Mouse (Mus musculus): ENCODE data around the gene Fra10ac1. TPM values are rescaled to one million over a fixed set of nuclear protein-coding genes. Genes with fewer than 3 reads are reported as not detected.

Gene Fra10ac1
- polyA plus RNA-seq, 1 experiment: 2.2 TPM

- H3K36me3 ChIP-seq (ENCODE audit: control insufficient read depth, insufficient read depth, low read length): no peaks in the 10 kb centered on the region
- no peak overlapping the region for H3K4me3 ChIP-seq (ENCODE audit: low read depth, low read length)
- 27% methylated on average over 8 of the region's 8 CpGs for WGBS
- no peaks in the 10 kb centered on the region; the same call in 1 of the 2 replicates for H3K4me1 ChIP-seq (ENCODE audit: control insufficient read depth, insufficient read depth, insufficient read length, low read length)
- H3K27ac ChIP-seq (ENCODE audit: insufficient read depth, low read depth, low read length): no peak overlapping the region
- TF ChIP-seq POLR2A (IDR thresholded peaks at IDR 0.05; ENCODE audit: low read depth, low read length): no peak
- no peak for TF ChIP-seq CTCF (IDR thresholded peaks at IDR 0.05; ENCODE audit: extremely low read depth, insufficient read length, insufficient replicate concordance, low read depth, low read length)
- H3K27me3 ChIP-seq (ENCODE audit: control insufficient read depth, insufficient read depth, low read length): no peaks in the 10 kb centered on the region
Observed at GRCm38 (mm10) chr19:38232087-38232486, 8.1 kb upstream of the Fra10ac1 start.

- H3K4me1 ChIP-seq (ENCODE audit: control insufficient read depth, insufficient read depth, insufficient read length, low read length): peaks cover 2% of the 10 kb centered on the region; the same call in 1 of the 2 replicates
- H3K27ac ChIP-seq (ENCODE audit: insufficient read depth, low read depth, low read length): no peak overlapping the region
- no peak for TF ChIP-seq POLR2A (IDR thresholded peaks at IDR 0.05; ENCODE audit: low read depth, low read length)
- no peak for TF ChIP-seq CTCF (IDR thresholded peaks at IDR 0.05; ENCODE audit: extremely low read depth, insufficient read length, insufficient replicate concordance, low read depth, low read length)
- H3K27me3 ChIP-seq (ENCODE audit: control insufficient read depth, insufficient read depth, low read length): no peaks in the 10 kb centered on the region
- WGBS: 54% methylated on average over 2 of the region's 2 CpGs
- no peaks in the 10 kb centered on the region for H3K36me3 ChIP-seq (ENCODE audit: control insufficient read depth, insufficient read depth, low read length)
- no peak overlapping the region for H3K4me3 ChIP-seq (ENCODE audit: low read depth, low read length)
Observed at GRCm38 (mm10) chr19:38228699-38229098, 4.7 kb upstream of the Fra10ac1 start.

GRCm38 (mm10) chr19:38224685-38225060, 717 bp upstream of the Fra10ac1 start:
- Histone ChIP-seq H3K4me3 (ENCODE audit: low read depth, low read length) (peak overlapping the region; percentile 99), H3K27me3 (ENCODE audit: control insufficient read depth, insufficient read depth, low read length) (no peaks in the 10 kb centered on the region), H3K36me3 (ENCODE audit: control insufficient read depth, insufficient read depth, low read length) (no peaks in the 10 kb centered on the region), H3K4me1 (ENCODE audit: control insufficient read depth, insufficient read depth, insufficient read length, low read length) (peaks cover 5% of the 10 kb centered on the region; the same call in 1 of the 2 replicates), H3K27ac (ENCODE audit: insufficient read depth, low read depth, low read length) (no peak overlapping the region)
- TF ChIP-seq CTCF (IDR thresholded peaks at IDR 0.05; ENCODE audit: extremely low read depth, insufficient read length, insufficient replicate concordance, low read depth, low read length): no peak
- WGBS: 11% methylated on average over 9 of the region's 9 CpGs

- H3K4me3 ChIP-seq (ENCODE audit: low read depth, low read length): peak overlapping the region; percentile 99
- no peaks in the 10 kb centered on the region for H3K27me3 ChIP-seq (ENCODE audit: control insufficient read depth, insufficient read depth, low read length)
- TF ChIP-seq CTCF (IDR thresholded peaks at IDR 0.05; ENCODE audit: extremely low read depth, insufficient read length, insufficient replicate concordance, low read depth, low read length) (no peak), POLR2A (IDR thresholded peaks at IDR 0.05; ENCODE audit: low read depth, low read length) (no peak)
- H3K36me3 ChIP-seq (ENCODE audit: control insufficient read depth, insufficient read depth, low read length): peaks cover 4% of the 10 kb centered on the region; the same call in 1 of the 2 replicates
- peaks cover 5% of the 10 kb centered on the region; the same call in 1 of the 2 replicates for H3K4me1 ChIP-seq (ENCODE audit: control insufficient read depth, insufficient read depth, insufficient read length, low read length)
- 4% methylated on average over 12 of the region's 12 CpGs for WGBS
- H3K27ac ChIP-seq (ENCODE audit: insufficient read depth, low read depth, low read length): peak overlapping the region; percentile 90
Observed at GRCm38 (mm10) chr19:38223356-38223904, 526 bp downstream of the Fra10ac1 start.

- Histone ChIP-seq H3K4me3 (ENCODE audit: low read depth, low read length) (no peak overlapping the region), H3K27me3 (ENCODE audit: control insufficient read depth, insufficient read depth, low read length) (no peaks in the 10 kb centered on the region)
- 100% methylated on average over 3 of the region's 3 CpGs for whole genome bisulfite sequencing
Observed at GRCm38 (mm10) chr19:38217696-38218095, 6.3 kb downstream of the Fra10ac1 start.

GRCm38 (mm10) chr19:38206669-38207068, 17.3 kb downstream of the Fra10ac1 start:
- WGBS: 66% methylated on average over 9 of the region's 9 CpGs

More at GRCm38 (mm10) chr19:38217696-38218095, 6.3 kb downstream of the Fra10ac1 start:
- TF ChIP-seq POLR2A (IDR thresholded peaks at IDR 0.05; ENCODE audit: low read depth, low read length): no peak
- TF ChIP-seq CTCF (IDR thresholded peaks at IDR 0.05; ENCODE audit: extremely low read depth, insufficient read length, insufficient replicate concordance, low read depth, low read length): no peak
- Histone ChIP-seq H3K27ac (ENCODE audit: insufficient read depth, low read depth, low read length) (no peak overlapping the region), H3K36me3 (ENCODE audit: control insufficient read depth, insufficient read depth, low read length) (peaks cover 19% of the 10 kb centered on the region), H3K4me1 (ENCODE audit: control insufficient read depth, insufficient read depth, insufficient read length, low read length) (no peaks in the 10 kb centered on the region)

GRCm38 (mm10) chr19:38198731-38199130, 25.2 kb downstream of the Fra10ac1 start:
- TF ChIP-seq CTCF (IDR thresholded peaks at IDR 0.05; ENCODE audit: extremely low read depth, insufficient read length, insufficient replicate concordance, low read depth, low read length) (no peak), POLR2A (IDR thresholded peaks at IDR 0.05; ENCODE audit: low read depth, low read length) (no peak)
- H3K27me3 ChIP-seq (ENCODE audit: control insufficient read depth, insufficient read depth, low read length): no peaks in the 10 kb centered on the region
- WGBS: 86% methylated on average over 5 of the region's 5 CpGs
- H3K4me1 ChIP-seq (ENCODE audit: control insufficient read depth, insufficient read depth, insufficient read length, low read length): no peaks in the 10 kb centered on the region
- H3K4me3 ChIP-seq (ENCODE audit: low read depth, low read length): no peak overlapping the region
- H3K27ac ChIP-seq (ENCODE audit: insufficient read depth, low read depth, low read length): no peak overlapping the region
- H3K36me3 ChIP-seq (ENCODE audit: control insufficient read depth, insufficient read depth, low read length): peaks cover 22% of the 10 kb centered on the region

More at GRCm38 (mm10) chr19:38206669-38207068, 17.3 kb downstream of the Fra10ac1 start:
- Histone ChIP-seq H3K4me3 (ENCODE audit: low read depth, low read length) (no peak overlapping the region), H3K27me3 (ENCODE audit: control insufficient read depth, insufficient read depth, low read length) (no peaks in the 10 kb centered on the region), H3K27ac (ENCODE audit: insufficient read depth, low read depth, low read length) (no peak overlapping the region), H3K36me3 (ENCODE audit: control insufficient read depth, insufficient read depth, low read length) (peaks cover 11% of the 10 kb centered on the region), H3K4me1 (ENCODE audit: control insufficient read depth, insufficient read depth, insufficient read length, low read length) (no peaks in the 10 kb centered on the region)
- TF ChIP-seq POLR2A (IDR thresholded peaks at IDR 0.05; ENCODE audit: low read depth, low read length): no peak
- TF ChIP-seq CTCF (IDR thresholded peaks at IDR 0.05; ENCODE audit: extremely low read depth, insufficient read length, insufficient replicate concordance, low read depth, low read length): peak; percentile 34; the same call in 1 of the 2 replicates
